Mouse (Mus musculus) olfactory bulb, adult 2 months (tissue): ENCODE measurements around the gene Defb10. TPM values are rescaled to one million over a fixed set of nuclear protein-coding genes. Genes with fewer than 3 reads are reported as not detected.
"Not testable (repeated sequence)": the region's sequence is repeated elsewhere in the genome, so short reads cannot be mapped to it uniquely, and the experiment has no call there.

ENCODE experiments used
- H3K27ac ChIP-seq: fragments of 200-500 bp; 2 replicates; pipeline ENCODE4 v1.5.1; 2012; ENCODE audit warnings: low read depth, low read length; ENCODE audit not compliant: insufficient read depth
- H3K4me1 ChIP-seq: fragments of 200-500 bp; 2 replicates; pipeline ENCODE4 v1.6.1; 2012; ENCODE audit warnings: low read length; ENCODE audit not compliant: control insufficient read depth, insufficient read depth
- H3K4me3 ChIP-seq: fragments of 200-500 bp; 2 replicates; pipeline ENCODE4 v1.5.1; 2012; ENCODE audit warnings: mild to moderate bottlenecking, low read depth, low read length, moderate library complexity; ENCODE audit not compliant: insufficient read depth
- WGBS: fragments of 180-500 bp; shearing (Covaris S2); methylation state at CpG from one replicate; pipeline ENCODE4 v1.1.7; 2018; 5-methylcytosine and 5-hydroxymethylcytosine counted together
- polyA plus RNA-seq: library from polyadenylated mRNA; stranded (reverse); fragments of >200 nt; gene quantifications from 2 replicates; pipeline ENCODE4 v1.2.4, GENCODE M21; 2012; ENCODE audit warnings: low replicate concordance; ENCODE audit not compliant: missing spikeins, insufficient read depth, insufficient read length

Defb10 gene
- not detected in 2 replicates for polyA plus RNA-seq

DNA sequence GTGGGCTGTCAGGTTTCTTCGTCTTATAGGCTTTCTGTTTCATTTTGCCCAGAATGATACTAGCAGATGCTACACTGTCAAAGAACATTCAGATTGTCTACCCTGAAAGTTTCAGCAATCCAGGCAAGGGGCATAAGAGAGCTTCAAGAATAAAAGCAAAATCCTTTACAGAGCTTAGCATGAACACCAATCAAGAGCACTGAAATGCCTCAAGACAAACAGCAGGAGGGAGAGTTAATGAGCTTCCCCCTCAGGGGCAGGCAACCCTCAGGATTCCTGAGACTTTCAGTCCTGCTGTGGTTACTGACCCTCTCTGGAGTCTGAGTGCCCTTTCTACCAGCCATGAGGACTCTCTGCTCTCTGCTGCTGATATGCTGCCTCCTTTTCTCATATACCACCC lies at the start of gene Defb10:
TSS of gene Defb10 (plus strand) at position 316 of the 400 bp plus-strand sequence.
- H3K4me3 ChIP-seq, H3K4me1 ChIP-seq, H3K27ac ChIP-seq: not testable (repeated sequence)
- 16% methylated on average over 1 of the region's 1 CpGs for WGBS

- not testable (repeated sequence) for H3K4me1 ChIP-seq, H3K4me3 ChIP-seq, H3K27ac ChIP-seq
Observed at GRCm38 (mm10) chr8:21885321-21885720, 26.6 kb downstream of the Defb10 start, which contains the start of gene Defb9. Defb9 (minus strand) TSS chr8:21885421.

DNA sequence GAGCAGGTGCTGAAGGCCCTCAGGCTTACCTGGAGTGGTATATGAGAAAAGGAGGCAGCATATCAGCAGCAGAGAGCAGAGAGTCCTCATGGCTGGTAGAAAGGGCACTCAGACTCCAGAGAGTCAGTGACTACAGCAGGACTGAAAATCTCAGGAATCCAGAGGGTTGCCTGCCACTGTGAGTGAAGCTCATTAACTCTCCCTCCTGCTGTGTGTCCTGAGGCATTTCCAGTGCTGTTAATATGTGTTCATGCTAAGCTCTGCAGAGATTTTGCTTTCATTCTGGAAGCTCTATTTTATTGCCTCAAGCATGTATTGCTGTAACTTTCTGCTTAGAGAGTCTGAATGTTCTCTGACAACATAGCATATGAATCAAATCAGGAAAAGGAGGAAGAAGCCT lies 47.6 kb downstream of the Defb10 start, which contains the start of gene Defb11:
TSS of gene Defb11 (minus strand) at position 123 of the 400 bp plus-strand sequence.
- H3K27ac ChIP-seq, H3K4me1 ChIP-seq, H3K4me3 ChIP-seq: not testable (repeated sequence)

Other genes with a start within 250 kb of the Defb10 start
- gene Defa26, start 240.7 kb upstream of the Defb10 start, polyA plus RNA-seq = not detected in 2 replicates
- gene Defa17, start 203.1 kb upstream of the Defb10 start, polyA plus RNA-seq = not detected in 2 replicates
- gene Defa34, start 193.1 kb upstream of the Defb10 start, polyA plus RNA-seq = not detected in 2 replicates
- not detected in 2 replicates for gene AY761184, start 155.3 kb upstream of the Defb10 start, polyA plus RNA-seq
- not detected in 2 replicates for gene Defa24, start 124.4 kb upstream of the Defb10 start, polyA plus RNA-seq
- not detected in 2 replicates for gene Defb50, start 35.4 kb upstream of the Defb10 start, polyA plus RNA-seq
- not detected in 2 replicates for gene Defb2, start 19.0 kb upstream of the Defb10 start, polyA plus RNA-seq
- not detected in 2 replicates for gene Defb9, start 26.5 kb downstream of the Defb10 start, polyA plus RNA-seq
- not detected in 2 replicates for gene Defb11, start 47.5 kb downstream of the Defb10 start, polyA plus RNA-seq
- not detected in 2 replicates for gene Defb15, start 73.8 kb downstream of the Defb10 start, polyA plus RNA-seq
- not detected in 2 replicates for gene Defb35, start 79.5 kb downstream of the Defb10 start, polyA plus RNA-seq
- gene Defb13, start 87.9 kb downstream of the Defb10 start, polyA plus RNA-seq = not detected in 2 replicates
- not detected in 2 replicates for gene Fam90a1a, start 99.8 kb downstream of the Defb10 start, polyA plus RNA-seq
- not detected in 2 replicates for gene Ccdc70, start 110.9 kb downstream of the Defb10 start, polyA plus RNA-seq
- gene Atp7b, start 201.4 kb downstream of the Defb10 start, polyA plus RNA-seq = not detected in 2 replicates
- gene Alg11, start 201.8 kb downstream of the Defb10 start, polyA plus RNA-seq = not detected in 2 replicates